Mouse (Mus musculus) cerebellum, adult 11 months (tissue): ENCODE data around the gene Dohh.

Source experiments
- DNase-seq: peaks from one replicate; pipeline ENCODE4 v3.0.0; 2022

The Dohh gene

GRCm38 (mm10) chr10:81358209-81358608, 26.0 kb upstream of the Dohh start:
- DNase-seq: no peak

GRCm38 (mm10) chr10:81358841-81359240, 25.4 kb upstream of the Dohh start:
- no peak for DNase-seq

- no peak for DNase-seq
Observed at GRCm38 (mm10) chr10:81360721-81361120, 23.5 kb upstream of the Dohh start.

GRCm38 (mm10) chr10:81362336-81362949, 21.8 kb upstream of the Dohh start:
- DNase-seq: no peak

- no peak for DNase-seq
Observed at GRCm38 (mm10) chr10:81363436-81364346, 20.5 kb upstream of the Dohh start.

GRCm38 (mm10) chr10:81364666-81365065, 19.6 kb upstream of the Dohh start:
- DNase-seq: no peak

GRCm38 (mm10) chr10:81365073-81365472, 19.2 kb upstream of the Dohh start:
- DNase-seq: no peak

- DNase-seq: no peak
Observed at GRCm38 (mm10) chr10:81365672-81366476, 18.4 kb upstream of the Dohh start, which contains the start of gene 4930404N11Rik. 4930404N11Rik (minus strand) TSS chr10:81365816.

GRCm38 (mm10) chr10:81366477-81367206, 17.6 kb upstream of the Dohh start:
- no peak for DNase-seq

GRCm38 (mm10) chr10:81367207-81367495, 17.1 kb upstream of the Dohh start:
- DNase-seq: no peak

GRCm38 (mm10) chr10:81375322-81375721, 8.9 kb upstream of the Dohh start:
- DNase-seq: no peak

GRCm38 (mm10) chr10:81376561-81377361, 7.5 kb upstream of the Dohh start:
- DNase-seq: no peak

- no peak for DNase-seq
Observed at GRCm38 (mm10) chr10:81377362-81377664, 6.9 kb upstream of the Dohh start.

GRCm38 (mm10) chr10:81377793-81378552, 6.3 kb upstream of the Dohh start, which contains the start of gene Fzr1:
Fzr1 (minus strand) TSS chr10:81378516.
- no peak for DNase-seq

- peak; percentile 100 for DNase-seq
Observed at GRCm38 (mm10) chr10:81378553-81379182, 5.6 kb upstream of the Dohh start.

GRCm38 (mm10) chr10:81379183-81379553, 5.1 kb upstream of the Dohh start:
- DNase-seq: no peak

GRCm38 (mm10) chr10:81379809-81380378, 4.3 kb upstream of the Dohh start:
- DNase-seq: no peak

- no peak for DNase-seq
Observed at GRCm38 (mm10) chr10:81382039-81382438, 2.2 kb upstream of the Dohh start.

GRCm38 (mm10) chr10:81384605-81384982, 366 bp downstream of the Dohh start:
- DNase-seq: no peak

- DNase-seq: no peak
Observed at GRCm38 (mm10) chr10:81385603-81386306, 1.5 kb downstream of the Dohh start.
